Mouse (Mus musculus) frontal cortex, adult 2 months (tissue): ENCODE measurements around the gene Mrgprb5. TPM values are rescaled to one million over a fixed set of nuclear protein-coding genes. Genes with fewer than 3 reads are reported as not detected.
"Not testable (repeated sequence)": the region's sequence is repeated elsewhere in the genome, so short reads cannot be mapped to it uniquely, and the experiment has no call there.

ENCODE experiments used
- DNase-seq, 2 experiments: peaks; one replicate each; pipeline ENCODE4 v3.0.0; 2022; ENCODE audit warnings: low spot score in 1 of 2; ENCODE audit errors: extremely low spot score in 1 of 2
- polyA plus RNA-seq: library from polyadenylated mRNA; depleted of rRNA; stranded (reverse); fragments of >200 nt; gene quantifications from 2 replicates; pipeline ENCODE4 v1.2.3, GENCODE M21; 2012; rRNA removed

The Mrgprb5 gene
- polyA plus RNA-seq = not detected in 2 replicates

- no peak for DNase-seq
Observed at GRCm38 (mm10) chr7:48168919-48169318, at the start of gene Mrgprb5. Mrgprb5 (minus strand) TSS chr7:48169019.

- DNase-seq = no peak
Observed at GRCm38 (mm10) chr7:48199188-48199587, 30.4 kb upstream of the Mrgprb5 start, which contains the start of gene Mrgprb4. Mrgprb4 (minus strand) TSS chr7:48199288.

GRCm38 (mm10) chr7:48167471-48167870 is 1.3 kb downstream of the Mrgprb5 start:
- no peak for DNase-seq

DNA sequence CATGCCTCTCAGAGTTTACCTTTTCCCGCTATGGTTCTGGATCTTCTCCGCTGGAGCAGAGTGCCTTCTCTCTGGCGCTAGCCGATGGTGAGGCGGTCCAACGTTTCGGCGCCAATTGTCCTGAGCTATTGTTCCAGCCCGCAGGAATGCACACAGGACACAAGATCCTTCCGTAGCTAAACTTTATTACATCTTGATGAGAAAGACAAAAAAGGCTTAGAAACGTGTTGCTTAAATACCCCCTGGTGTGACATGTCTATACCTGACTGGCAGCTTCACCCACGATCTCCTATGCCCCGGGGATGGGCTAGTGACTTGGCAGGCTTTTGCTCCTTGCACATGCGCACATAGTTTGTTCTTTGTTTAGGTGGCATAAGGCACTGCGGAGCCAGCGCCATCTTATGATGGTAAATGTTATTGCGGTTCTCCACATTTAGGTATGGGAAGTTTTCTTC is 30.5 kb downstream of the Mrgprb5 start:
- DNase-seq = peak in 1 of 2 experiments; percentile 8

GRCm38 (mm10) chr7:48137216-48138077 is 31.4 kb downstream of the Mrgprb5 start:
- DNase-seq = peak in 1 of 2 experiments; percentile 4

DNA sequence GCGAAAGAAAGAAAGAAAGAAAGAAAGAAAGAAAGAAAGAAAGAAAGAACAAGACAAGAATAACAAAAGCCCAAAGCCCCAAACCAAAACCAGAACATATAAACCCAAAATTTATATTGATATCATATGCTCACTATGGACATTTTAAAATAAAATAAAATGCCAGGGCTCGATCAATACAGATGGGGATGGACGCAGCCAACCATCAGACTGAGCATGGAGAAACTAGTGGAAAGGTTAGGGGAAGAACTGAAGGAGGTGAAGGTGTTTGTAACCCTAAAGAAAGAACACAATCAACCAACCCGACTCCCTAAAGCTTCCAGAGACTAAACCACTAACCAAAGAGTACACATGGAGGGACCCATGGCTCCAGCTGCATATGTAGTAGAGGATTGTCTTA is 36.1 kb downstream of the Mrgprb5 start:
- no peak for DNase-seq

DNA sequence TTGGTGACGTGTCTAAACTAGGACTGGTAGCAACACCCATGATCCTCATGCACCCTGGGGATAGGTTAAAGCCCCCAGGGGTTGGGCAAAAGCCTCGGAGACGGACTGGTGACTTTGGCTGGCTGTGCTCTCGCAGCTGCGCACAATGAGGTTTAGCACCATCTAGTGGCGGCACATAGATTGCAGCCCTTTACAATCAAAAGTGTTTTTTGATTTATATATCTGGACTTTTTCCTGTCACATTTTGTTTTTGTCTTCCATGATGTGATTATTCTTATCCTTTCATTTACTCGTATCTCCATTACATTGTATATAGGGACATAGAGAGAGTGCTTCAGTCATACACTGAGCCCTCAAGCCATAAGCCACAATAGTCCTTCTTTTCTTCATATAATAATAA is 36.6 kb downstream of the Mrgprb5 start:
- DNase-seq = peak in 1 of 2 experiments; percentile 9

- DNase-seq = not testable (repeated sequence)
Observed at GRCm38 (mm10) chr7:48131820-48132219, 37.0 kb downstream of the Mrgprb5 start.

- DNase-seq = no peak
Observed at GRCm38 (mm10) chr7:48123806-48124205, 45.0 kb downstream of the Mrgprb5 start.

Other genes with a start within 250 kb of the Mrgprb5 start
- gene Mrgpra4, start 186.9 kb downstream of the Mrgprb5 start, polyA plus RNA-seq = not detected in 2 replicates
- not detected in 2 replicates for gene Mrgprx1, start 141.4 kb downstream of the Mrgprb5 start, polyA plus RNA-seq
- gene Mrgprb4, start 30.3 kb upstream of the Mrgprb5 start, polyA plus RNA-seq = not detected in 2 replicates
- not detected in 2 replicates for gene Mrgprb8, start 219.5 kb upstream of the Mrgprb5 start, polyA plus RNA-seq